Mouse (Mus musculus): ENCODE results near the gene Msh2. TPM values are rescaled to one million over a fixed set of nuclear protein-coding genes. Genes with fewer than 3 reads are reported as not detected.
A peak's percentile ranks its signal among the peaks of the same experiment; 100 is the strongest.
"Not testable (repeated sequence)": the region's sequence is repeated elsewhere in the genome, so short reads cannot be mapped to it uniquely, and the experiment has no call there.

The Msh2 gene
- total RNA-seq (2021): 10 to 100 TPM; 17.9 to 18.6 TPM

DNA sequence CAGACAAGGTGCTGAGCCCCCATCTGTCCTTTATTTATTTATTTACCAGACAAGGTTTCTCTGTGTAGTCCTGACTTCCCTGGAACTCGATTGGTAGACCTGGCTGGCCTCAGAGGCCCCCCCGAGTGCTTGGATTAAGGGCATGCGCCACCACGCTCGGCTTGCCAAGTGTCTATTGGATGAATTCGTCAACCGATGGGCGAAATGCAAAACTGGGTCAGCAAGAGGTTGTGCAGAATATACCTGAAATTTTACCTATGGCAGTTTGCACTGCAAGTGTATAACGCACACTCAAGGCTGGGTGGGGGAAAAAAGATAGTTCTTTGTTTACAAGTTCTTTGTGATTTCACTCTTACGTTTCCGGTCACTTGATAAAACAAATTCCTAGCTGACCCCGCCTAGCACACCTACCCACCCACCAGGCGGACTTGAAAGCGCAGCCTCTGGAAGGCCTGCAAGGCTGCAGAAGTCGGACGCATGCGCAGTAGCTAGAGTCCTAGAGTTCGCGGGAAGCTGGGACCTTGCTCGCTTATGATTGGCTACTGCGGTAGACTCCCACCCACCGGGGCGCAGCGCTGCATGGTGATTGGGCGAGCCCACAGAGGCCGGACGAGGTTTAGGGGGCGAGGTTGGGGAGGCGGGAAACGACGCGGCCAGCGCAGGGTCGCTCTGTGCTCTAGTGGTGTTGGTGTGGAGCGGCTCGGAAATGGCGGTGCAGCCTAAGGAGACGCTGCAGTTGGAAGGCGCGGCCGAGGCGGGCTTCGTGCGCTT, at the start of gene Msh2:
Msh2 (plus strand) TSS at position 441 of the 771 bp plus-strand sequence.
- peak; percentile 99 for DNase-seq

DNA sequence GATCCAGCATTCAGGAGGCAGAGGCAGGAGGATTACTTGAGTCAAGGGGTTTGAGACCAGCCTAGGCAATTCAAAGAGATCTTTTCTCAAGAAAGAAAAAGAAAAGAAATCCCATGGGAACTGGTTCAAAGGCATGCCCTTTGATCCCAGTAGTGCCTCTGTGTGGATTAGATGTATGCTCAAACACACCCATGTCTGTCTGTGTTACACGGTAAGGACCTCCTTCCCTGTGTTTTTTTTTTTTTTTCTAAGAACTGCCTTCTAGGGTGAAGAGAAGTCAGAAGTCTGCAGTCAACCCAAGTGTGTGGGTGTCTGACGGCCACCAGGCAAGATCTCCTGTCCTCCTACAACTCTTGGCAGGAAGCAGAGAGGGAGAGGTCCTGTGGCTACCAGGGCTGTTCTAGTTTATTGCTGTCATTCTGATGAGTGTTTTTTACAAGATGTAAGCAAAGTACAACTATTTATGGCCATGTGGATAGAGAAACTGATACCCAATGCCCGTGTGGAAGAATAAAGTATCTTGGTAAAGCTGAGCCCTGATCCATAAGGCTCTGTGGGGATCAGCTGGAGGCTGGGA, 46.5 kb upstream of the Msh2 start:
- DNase-seq: no peak

GRCm38 (mm10) chr17:87628144-87628543, 44.0 kb upstream of the Msh2 start:
- DNase-seq: no peak

- no peak for DNase-seq
Measured at GRCm38 (mm10) chr17:87628706-87629105, 43.4 kb upstream of the Msh2 start.

DNA sequence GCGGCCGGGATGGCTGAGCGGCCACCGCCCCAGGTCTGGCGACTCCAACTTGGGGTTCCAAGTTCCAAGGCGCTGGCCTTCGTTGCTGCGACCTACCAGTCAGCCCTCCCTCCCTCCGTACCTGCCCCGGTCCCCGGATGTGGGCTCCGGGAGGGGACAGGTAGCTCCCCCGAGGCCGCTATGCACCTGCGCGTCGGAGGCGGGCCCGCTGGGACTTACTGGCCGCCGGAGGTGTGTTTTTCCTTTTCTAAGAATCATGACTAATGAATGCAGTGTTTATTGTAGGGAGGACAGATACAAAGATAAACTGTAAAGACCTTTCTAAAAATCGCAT, 35.1 kb upstream of the Msh2 start:
- no peak for DNase-seq

DNA sequence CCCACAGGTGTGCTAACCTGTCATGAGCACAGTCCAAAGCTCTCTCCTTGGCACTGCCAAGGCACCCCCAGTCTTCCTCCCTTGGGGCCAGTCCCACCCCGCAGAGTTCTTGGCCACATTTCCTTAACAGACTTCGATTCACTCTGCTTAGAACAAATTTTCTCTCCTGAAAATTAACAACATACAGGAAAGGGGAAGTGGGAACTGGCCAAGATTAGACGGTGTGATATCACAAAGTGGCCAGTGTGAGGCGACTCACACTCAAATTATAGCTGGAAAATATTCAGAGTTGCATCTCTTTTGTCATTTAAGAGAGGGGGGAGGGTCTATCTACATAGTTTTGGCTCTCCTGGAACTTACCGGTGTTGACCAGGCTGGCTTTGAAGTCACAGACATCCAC, 32.9 kb upstream of the Msh2 start:
- no peak for DNase-seq

DNA sequence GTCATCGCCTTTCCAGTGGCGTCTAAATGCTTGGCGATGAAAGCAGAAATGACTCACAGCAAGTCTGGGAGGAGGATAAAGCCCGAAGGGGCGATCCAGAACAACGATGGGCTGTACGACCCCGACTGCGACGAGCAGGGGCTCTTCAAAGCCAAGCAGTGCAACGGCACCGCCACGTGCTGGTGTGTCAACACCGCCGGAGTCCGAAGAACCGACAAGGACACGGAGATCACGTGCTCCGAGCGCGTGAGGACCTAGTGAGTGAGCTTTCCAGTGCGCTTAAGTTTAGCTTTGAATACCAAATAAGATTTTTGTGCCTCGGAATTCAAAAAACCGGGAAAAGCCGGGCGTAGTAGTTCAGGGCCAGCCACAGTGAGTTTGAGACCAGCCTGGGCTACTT, 31.9 kb upstream of the Msh2 start:
- DNase-seq: no peak

DNA sequence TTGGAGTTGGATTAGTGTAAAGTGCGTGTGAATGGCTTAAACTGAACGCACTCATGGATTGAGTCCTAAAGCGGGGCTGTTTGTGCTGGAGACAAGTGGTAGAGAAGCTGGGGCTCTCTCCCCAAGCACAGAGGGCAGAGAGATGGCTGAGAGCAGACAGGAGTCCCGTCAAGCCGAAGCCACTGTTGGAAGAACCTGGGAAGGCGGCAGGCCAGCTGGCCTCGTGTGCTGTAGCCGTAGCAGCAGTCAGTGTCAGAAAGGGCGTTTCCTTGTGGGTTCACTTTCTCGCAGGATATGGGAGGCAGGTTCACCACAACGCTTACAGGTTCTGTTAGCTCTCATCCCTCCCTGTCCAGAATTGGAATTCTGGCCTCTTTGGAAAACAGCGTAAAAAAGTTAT, 31.1 kb upstream of the Msh2 start:
- no peak for DNase-seq

DNA sequence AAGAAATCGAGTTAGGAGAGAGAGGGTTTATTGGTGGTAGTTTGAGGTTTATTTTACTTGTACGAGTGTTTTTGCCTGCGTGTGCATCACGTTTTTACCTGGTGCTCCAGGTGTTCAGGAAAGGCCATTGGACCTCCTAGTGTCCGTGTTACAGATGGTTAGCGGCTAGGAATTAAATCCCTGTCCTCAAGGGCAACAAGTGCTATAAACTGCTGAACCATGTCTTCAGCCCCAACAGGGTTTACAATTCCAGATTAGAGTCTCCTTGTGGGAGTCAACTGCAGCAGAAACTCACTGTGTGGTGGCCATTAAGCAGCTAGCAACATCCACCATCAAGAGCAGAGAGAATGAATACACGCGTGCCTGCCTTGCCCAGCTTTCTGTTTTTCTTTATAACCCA, 29.4 kb upstream of the Msh2 start:
- no peak for DNase-seq

GRCm38 (mm10) chr17:87655616-87656015, 16.5 kb upstream of the Msh2 start:
- DNase-seq: not testable (repeated sequence)

DNA sequence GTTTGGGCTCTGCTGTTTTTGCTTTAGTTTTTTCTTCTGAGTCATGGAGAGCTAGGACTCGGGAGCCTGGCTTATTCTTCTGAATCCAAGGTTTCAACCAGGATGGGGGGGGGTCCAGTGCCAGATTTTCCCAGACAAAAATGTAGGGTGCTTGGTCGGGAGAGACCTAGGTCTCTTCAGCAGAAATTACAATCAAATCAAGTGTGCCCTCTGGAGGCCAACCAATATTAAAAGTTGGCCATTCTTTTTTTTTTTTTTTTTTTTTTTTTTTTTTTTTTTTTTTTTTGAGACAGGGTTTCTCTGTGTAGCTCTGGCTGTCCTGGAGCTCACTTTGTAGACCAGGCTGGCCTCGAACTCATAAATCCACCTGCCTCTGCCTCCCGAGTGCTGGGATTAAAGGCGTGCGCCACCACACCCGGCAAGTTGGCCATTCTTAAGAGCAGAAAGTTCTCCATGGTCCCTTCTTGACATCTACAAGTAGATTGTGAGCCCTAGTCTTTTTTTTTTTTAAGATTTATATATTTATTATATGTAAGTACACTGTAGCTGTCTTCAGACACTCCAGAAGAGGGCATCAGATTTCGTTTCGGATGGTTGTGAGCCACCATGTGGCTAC, 10.1 kb upstream of the Msh2 start:
- not testable (repeated sequence) for DNase-seq

DNA sequence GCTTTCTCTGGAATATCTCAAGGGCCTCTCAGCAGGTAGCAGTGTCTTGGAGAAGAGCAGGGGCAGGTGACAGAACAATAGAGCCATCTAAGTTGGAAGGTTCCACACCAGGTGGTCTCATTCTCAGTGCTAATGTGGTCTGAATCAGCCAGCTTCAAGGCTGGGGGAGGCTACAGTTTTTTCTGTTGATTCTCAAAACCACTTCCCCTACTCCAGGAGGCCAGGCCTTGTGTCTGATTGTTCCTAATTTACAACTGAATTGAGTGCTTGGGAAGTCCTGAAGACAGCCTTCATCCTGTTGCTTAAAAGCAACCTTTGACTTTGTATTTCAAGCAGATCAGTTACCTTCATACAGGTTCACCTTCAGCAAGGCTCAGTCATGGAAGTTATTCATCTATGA, 7.9 kb upstream of the Msh2 start:
- no peak for DNase-seq

DNA sequence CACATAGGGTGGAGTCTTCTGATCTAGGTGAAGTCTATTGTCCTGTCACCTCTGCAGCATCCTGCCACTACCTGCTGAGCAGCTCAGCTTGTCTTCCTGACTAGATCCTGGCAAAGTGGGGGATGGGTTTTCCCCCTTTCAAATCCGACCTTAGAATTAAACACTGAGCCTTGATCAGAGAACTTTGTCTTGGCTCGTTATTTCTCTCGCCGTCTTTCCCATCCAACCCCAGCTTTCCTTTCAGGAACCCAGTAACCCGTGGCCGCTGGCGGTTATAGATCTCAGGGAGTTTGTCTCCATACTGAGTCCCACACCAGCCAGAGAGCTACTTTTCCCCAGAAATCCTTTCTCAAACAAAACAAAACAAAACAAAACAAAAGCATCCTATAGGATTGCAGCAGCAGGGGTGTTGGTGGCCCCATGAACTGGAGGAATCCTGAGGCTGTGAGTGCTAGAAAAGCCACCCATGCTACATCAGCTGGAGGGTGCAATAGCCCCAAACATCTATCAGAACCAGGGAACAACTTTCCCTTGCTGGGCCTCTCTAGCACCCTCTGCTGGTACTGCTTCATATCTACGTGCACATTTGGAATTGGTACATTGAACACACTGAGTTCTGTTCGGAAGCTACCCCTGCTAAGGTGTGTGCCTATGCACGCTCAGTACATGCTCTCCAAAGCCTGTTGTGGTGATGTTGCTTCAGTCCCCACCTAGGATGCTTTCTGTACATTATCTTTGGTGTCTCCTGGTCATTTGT, 6.9 kb upstream of the Msh2 start:
- peak; percentile 67 for DNase-seq

GRCm38 (mm10) chr17:87672677-87673286, 652 bp downstream of the Msh2 start:
- DNase-seq: no peak

DNA sequence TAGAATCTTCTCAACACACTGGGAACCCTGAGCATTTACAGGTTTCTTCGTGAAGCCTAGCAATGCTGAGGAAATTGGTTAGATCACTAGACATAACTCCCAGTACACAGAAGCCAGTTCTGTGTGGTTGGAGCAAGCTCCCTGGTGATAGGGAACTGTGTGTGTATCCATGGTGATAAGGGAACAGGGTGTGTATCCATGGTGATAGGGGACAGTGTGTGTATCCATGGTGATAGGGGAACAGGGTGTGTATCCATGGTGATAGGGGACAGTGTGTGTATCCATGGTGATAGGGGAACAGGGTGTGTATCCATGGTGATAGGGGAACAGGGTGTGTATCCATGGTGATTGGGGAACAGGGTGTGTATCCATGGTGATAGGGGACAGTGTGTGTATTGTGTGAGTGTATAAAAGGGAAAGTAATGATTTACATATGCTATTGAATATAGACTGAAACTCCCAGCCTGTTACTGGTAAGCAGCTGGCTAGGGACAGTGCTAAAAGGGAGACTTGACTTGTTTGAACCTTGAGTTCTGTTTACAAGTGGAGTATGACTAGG, 4.9 kb downstream of the Msh2 start:
- not testable (repeated sequence) for DNase-seq

GRCm38 (mm10) chr17:87677656-87678055, 5.5 kb downstream of the Msh2 start:
- DNase-seq: no peak

- DNase-seq: no peak
Measured at GRCm38 (mm10) chr17:87689217-87689616, 17.1 kb downstream of the Msh2 start.

DNA sequence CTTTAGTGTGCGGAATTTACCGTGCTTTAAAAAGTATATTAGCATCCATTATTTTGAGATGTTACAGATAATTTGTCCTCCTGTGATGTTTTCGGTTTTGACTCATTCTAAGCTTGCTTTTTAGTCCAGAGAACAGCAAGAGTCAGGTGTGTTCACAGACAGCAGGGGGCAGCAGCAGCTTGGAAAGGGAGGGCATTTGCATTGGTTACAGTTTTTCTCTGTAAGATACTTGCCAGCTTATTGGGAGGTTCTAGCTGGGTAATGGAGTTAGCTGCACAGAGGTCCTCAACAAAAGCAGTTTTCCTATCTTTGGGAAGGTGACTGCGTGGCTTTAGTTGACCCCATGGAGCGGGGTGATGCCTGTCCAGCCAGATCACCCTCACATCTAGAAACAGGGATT, 19.8 kb downstream of the Msh2 start:
- DNase-seq: peak; percentile 81

DNA sequence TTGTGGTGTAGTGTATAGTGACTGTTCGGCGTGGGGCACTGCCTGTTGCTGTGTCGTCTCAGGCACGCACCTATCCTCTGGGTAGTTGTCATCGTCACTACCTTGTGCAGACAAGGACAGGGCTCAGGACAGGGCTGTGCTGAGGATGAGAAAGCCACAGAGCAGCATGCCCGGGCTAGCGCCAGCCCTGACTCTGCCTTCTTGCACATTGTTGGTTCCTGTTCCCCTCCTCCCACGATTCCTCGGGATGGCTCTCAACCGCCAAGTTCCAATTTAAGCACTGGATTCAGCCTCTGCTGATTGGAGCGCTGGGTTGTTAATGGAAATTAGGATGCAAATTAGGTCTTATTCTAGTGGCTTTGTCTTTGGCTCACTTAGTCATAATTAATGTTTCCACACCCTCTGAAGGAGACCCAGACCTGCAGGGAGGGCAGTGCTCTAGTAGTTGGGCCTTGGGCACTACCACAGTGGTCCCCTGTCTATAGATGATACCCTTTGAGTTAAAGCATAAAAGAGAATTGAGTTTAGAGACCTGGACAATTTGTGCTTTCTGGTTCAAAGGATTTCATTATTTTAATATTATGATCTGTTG, 23.8 kb downstream of the Msh2 start:
- DNase-seq: no peak

DNA sequence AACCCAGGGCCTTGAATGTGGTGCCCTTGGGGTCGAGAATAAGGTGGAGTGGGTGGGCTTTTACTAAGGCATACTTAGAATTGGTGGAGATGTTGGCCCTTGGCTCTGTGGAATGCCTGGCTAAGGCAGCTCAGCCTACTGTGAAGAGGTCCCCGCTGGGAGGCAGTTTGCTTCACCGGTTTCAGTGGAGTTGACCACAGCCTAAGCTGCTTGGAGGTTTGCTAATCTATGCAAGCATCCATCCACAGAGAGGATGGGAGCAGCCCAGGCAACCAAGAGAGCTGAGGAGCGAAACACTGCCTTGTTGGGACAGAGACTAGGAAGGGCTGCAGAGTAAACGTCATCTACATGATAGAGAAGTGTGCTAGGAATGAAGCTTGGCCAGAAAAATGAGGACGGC, 24.7 kb downstream of the Msh2 start:
- DNase-seq: no peak

DNA sequence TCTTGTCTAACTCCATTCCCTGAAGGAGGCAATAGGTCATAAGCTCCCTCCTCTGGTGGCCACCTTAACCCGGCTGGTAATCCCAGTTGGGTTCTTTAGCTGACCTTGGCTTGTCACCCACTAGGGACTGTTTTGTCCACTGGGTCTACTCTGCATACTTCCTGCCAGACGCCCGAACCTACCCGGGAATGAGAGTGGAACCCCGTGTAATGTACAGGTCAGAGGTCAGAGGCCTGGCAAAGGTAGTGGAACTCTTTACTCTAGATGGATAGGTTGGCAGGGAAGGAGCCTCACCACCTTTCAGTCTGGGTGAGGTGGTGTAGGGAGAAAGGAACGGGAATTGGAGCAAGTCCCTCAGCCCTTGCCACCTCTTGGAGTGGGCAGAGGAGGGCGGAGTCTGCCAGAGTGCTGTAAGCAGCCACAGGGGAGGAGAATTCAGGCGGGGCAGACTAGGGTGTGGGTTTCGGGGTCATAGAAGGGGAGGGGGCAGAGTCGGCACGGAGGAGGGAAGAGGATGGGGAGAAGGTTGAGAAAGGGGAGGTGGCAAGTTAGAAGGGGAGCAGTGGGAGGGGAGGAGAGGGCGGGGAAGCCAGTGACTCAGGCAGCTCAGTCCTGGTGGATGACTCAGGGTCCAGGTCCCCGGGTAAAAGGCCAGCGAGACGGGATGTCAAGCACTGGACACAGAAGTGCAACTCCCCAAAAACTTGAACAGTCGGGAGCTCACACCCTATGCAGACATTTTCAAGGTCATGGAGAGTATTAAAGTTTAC, 27.1 kb downstream of the Msh2 start:
- DNase-seq: no peak

Data from heart, postnatal 4 days (tissue).